Mouse (Mus musculus) common myeloid progenitor, adult 5-6 weeks (primary cell): ENCODE data around the gene Gm16485. TPM values are rescaled to one million over a fixed set of nuclear protein-coding genes. Genes with fewer than 3 reads are reported as not detected.
A peak's percentile ranks its signal among the peaks of the same experiment; 100 is the strongest.

Experiments used
- ATAC-seq: replicated peaks from 2 replicates; pipeline ENCODE4 v1.8.0; 2016; ENCODE audit warnings: low read depth, mild to moderate bottlenecking, moderate TSS enrichment, inconsistent platforms; ENCODE audit not compliant: poor library complexity, severe bottlenecking
- total RNA-seq: library from RNA; stranded (forward); fragments of 200-1000, 187-1606 nt; gene quantifications from 2 replicates; pipeline ENCODE4 v1.2.3, GENCODE M21; 2017

The Gm16485 gene
- not detected in 2 replicates for total RNA-seq

GRCm38 (mm10) chr9:8971491-8971890 is at the start of gene Gm16485:
Gm16485 (plus strand) TSS chr9:8971791.
- no peak for ATAC-seq

DNA sequence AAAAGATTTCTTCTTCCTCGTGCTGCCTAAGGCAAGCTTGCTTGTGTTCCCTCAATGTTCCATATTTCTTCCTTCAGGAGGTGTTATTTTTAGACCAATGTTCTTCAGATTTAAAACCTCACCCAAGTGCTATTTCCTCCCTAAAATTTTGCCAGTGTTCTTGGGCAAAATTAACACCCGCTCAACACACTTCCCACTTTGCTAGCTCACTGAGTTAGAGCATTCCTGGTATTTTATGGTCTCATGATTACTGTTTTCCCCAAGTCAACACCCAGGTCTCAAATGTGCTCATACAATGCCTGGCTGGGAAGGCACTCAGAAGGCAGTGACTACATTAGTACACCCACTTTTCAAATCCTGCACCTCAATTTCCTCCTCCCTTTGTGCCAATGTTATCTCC is 44.0 kb upstream of the Gm16485 start:
- ATAC-seq: no peak

DNA sequence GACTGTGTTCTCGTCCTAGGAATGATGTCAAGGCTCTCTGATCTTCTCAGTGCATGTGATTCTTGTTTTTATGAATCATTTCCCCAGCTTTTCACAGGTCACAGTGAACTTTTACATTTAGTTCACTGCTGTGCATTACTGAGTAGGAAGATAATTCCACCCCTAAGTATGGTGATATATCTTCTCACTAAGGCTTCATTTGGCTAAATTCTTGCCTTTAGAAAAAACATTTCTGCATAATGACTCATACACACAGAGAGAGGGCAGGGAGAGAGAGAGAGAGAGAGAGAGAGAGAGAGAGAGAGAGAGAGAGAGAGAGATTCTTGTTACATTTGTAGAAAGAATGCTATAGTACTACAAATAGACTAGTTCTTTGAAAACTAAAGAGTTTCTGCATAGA is 33.8 kb upstream of the Gm16485 start:
- no peak for ATAC-seq

- no peak for ATAC-seq
Measured at GRCm38 (mm10) chr9:8953306-8953705, 18.3 kb upstream of the Gm16485 start.

GRCm38 (mm10) chr9:8964512-8965133 is 7.0 kb upstream of the Gm16485 start:
- ATAC-seq: peak; percentile 88

DNA sequence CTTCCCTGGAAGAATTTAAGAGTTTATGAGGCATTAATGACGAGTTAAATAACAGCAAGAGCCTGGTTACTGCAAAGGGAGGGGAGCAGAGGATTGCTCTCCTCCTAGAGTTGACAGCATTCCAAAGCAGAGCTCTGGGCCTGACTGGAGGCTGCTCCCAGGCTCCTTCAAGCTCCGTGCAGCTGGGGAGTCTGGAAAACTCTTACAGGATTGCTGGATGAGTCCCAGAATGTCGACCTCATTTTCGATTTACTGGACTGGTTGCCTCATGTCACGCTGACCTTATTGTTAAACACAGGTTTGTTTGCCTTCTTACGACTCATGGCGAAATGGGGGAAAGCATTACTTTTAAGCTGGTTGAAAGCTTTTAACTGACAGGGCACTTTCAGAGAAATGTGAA is 1.4 kb upstream of the Gm16485 start:
- ATAC-seq: no peak

- no peak for ATAC-seq
Measured at GRCm38 (mm10) chr9:8977775-8978174, 6.2 kb downstream of the Gm16485 start.

DNA sequence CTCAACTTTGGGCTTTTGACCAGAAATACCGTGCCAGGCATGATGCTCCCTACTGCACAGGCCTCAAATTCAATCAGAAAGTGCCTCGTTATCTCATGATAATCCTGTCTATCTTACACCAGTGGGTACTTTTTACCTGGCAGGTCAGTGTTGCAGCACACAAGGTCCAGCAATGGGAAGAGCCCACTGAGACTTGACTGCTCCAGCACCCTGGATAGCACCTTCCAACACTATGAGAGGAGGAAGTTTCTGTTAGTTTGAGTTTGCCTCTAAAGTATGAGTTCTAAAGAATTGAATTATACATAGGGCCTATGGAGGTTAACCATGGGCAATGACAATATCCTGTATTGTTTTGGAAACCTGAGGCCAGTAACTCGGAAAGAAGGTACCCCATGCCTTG is 10.7 kb downstream of the Gm16485 start:
- no peak for ATAC-seq

GRCm38 (mm10) chr9:8996494-8996893 is 24.9 kb downstream of the Gm16485 start:
- peak; percentile 91 for ATAC-seq

GRCm38 (mm10) chr9:9001170-9001569 is 29.6 kb downstream of the Gm16485 start:
- 0 out of 2 replicates have a peak, but pooled peaks have one; percentile 30 for ATAC-seq

DNA sequence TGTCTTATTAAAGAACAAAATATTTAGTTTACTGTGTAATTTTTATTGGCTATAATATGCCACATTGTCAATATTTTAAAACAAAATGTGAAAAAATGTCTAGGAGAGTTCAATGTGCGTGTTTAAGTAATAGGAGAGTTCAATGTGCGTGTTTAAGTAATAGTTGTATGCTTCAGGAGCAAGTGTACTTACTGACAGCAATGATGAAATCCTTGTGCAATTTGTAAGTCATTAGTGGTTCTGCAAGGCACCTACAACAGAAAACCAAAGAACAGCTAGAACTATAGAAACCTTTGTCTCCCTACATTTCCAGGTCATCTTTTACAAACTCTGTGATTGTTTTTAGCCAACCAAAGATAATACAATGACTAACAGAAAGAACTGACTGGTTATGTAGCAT is 43.5 kb downstream of the Gm16485 start:
- no peak for ATAC-seq

Other genes starting within 250 kb of the Gm16485 start
- gene Pgr, start 72.0 kb upstream of the Gm16485 start, total RNA-seq: 0.34 TPM in 1 of 2 replicates, not detected in the other